Mouse (Mus musculus): Measurements from ENCODE around the gene Ptgds. TPM values are rescaled to one million over a fixed set of nuclear protein-coding genes. Genes with fewer than 3 reads are reported as not detected.

Gene Ptgds
- not detected for total RNA-seq (2023)

GRCm38 (mm10) chr2:25469969-25470368 is at the start of gene Ptgds:
Gene Ptgds (minus strand): TSS chr2:25470046.

DNA sequence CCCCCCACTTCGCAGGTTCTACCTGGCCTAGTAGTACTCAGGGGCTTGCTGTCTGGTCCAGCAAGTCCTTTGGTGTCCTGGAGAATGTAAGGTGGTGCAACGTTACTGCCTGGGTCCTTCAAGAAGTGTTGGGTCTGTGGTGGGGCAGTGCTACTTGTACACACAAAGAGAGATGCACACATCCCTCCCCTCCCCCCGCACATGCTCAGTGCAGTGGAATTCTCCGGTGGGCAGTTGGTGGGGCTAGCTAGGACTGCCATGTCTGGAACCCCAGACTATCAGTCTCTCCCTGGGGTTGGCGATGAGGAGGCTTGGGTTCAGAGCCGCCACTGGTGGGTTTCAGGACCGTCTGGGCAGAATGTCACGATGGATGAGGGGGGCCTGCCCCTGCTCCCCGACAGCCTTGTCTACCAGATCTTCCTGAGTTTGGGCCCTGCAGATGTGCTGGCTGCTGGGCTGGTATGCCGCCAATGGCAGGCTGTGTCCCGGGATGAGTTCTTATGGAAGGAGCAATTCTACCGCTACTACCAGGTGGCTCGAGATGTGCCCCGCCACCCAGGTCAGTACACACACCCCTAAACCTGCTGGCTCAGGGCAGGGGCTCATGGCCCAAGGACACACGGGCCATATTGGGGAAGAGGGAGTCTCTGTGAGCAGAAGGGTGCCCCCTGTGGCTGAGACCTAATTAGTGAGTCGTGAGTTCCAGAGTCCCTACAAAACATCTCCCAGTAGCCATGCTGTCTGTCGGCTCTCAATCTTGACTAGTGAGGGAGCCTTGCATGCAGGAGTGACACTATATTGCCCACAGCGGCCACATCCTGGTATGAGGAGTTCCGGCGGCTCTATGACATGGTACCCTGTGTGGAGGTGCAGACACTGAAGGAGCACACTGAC is 32.0 kb upstream of the Ptgds start, which contains the start of gene C8g:
Gene C8g (minus strand): TSS at position 127 of the 894 bp plus-strand sequence.

GRCm38 (mm10) chr2:25500576-25501405 is 30.9 kb upstream of the Ptgds start, which contains the start of gene Fbxw5:
Gene Fbxw5 (plus strand): TSS chr2:25500750.

DNA sequence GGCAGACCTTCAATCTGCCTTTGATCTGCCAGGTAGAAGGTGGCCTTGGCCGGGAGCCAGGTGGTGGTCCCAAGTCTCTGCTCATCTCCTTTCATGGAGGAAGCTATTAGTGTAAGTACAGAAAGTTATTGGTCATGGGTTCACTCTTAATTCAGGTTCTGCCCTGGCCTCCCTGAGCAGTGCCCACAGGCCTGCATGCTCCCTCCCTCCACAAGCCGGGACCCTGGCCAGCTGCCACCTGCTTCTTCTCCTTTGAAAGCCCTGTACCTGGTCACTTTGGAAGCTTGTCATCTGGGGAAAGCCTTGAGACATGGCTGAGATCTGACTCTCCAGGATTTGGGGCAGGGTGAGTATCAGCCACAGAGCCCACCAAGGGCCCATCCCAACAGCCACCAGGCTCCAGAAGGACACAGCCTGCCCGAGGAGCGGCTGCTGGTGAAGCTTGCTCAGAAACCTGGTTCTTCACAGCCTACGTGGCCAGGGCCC is 23.7 kb upstream of the Ptgds start, which contains the start of gene Lcn12:
Gene Lcn12 (minus strand): TSS at position 436 of the 486 bp plus-strand sequence.

GRCm38 (mm10) chr2:25460551-25461309 is 9.1 kb downstream of the Ptgds start, which contains the start of gene Paxx:
Gene Paxx (minus strand): TSS chr2:25461094.

GRCm38 (mm10) chr2:25456205-25456953 is 13.5 kb downstream of the Ptgds start, which contains the start of gene Clic3:
Gene Clic3 (plus strand): TSS chr2:25456838.

GRCm38 (mm10) chr2:25428442-25429236 is 41.2 kb downstream of the Ptgds start, which contains the start of gene Abca2:
Gene Abca2 (plus strand): TSS chr2:25428703.

GRCm38 (mm10) chr2:25422587-25423410 is 47.0 kb downstream of the Ptgds start, which contains the start of gene Fut7:
Gene Fut7 (plus strand): TSS chr2:25423267.

Other genes starting within 250 kb of the Ptgds start
- gene Tubb4b, start 245.3 kb downstream of the Ptgds start, total RNA-seq (2023): 100 to 1,000 TPM; 117 to 128 TPM
- not detected for gene Slc34a3, start 235.7 kb downstream of the Ptgds start, total RNA-seq (2023)
- not detected for gene Rnf224, start 233.3 kb downstream of the Ptgds start, total RNA-seq (2023)
- not detected for gene Rnf208, start 227.8 kb downstream of the Ptgds start, total RNA-seq (2023)
- gene Cysrt1, start 227.6 kb downstream of the Ptgds start, total RNA-seq (2023): not detected
- gene AL732309.1, start 223.2 kb downstream of the Ptgds start, total RNA-seq (2023): 10 to 100 TPM; 10.7 to 11.9 TPM
- gene Tmem203, start 214.6 kb downstream of the Ptgds start, total RNA-seq (2023): 10 to 100 TPM; 20.1 to 25.4 TPM
- 10 to 100 TPM; 15.5 to 20.0 TPM for gene Tprn, start 207.4 kb downstream of the Ptgds start, total RNA-seq (2023)
- gene Ssna1, start 197.6 kb downstream of the Ptgds start, total RNA-seq (2023): 10 to 100 TPM; 43.7 to 44.2 TPM
- gene Anapc2, start 197.6 kb downstream of the Ptgds start, total RNA-seq (2023): 100 to 1,000 TPM; 114 to 127 TPM
- not detected for gene Tmem210, start 181.9 kb downstream of the Ptgds start, total RNA-seq (2023)
- not detected for gene Lrrc26, start 180.1 kb downstream of the Ptgds start, total RNA-seq (2023)
- not detected for gene Grin1, start 150.9 kb downstream of the Ptgds start, total RNA-seq (2023)
- 10 to 100 TPM; 49.9 to 52.4 TPM for gene Man1b1, start 137.7 kb downstream of the Ptgds start, total RNA-seq (2023)
- gene Dpp7, start 113.7 kb downstream of the Ptgds start, total RNA-seq (2023): 10 to 100 TPM; 36.0 to 36.9 TPM
- gene Uap1l1, start 104.4 kb downstream of the Ptgds start, total RNA-seq (2023): 10 to 100 TPM; 25.0 to 27.0 TPM
- gene Sapcd2, start 97.7 kb downstream of the Ptgds start, total RNA-seq (2023): 1 to 10 TPM in 1 of 2 experiments, under 1 TPM in 1; 0.44 to 1.0 TPM
- gene Entpd2, start 74.2 kb downstream of the Ptgds start, total RNA-seq (2023): not detected
- gene Npdc1, start 70.7 kb downstream of the Ptgds start, total RNA-seq (2023): not detected
- gene Fut7, start 46.8 kb downstream of the Ptgds start, total RNA-seq (2023): not detected
- 10 to 100 TPM; 48.1 to 52.4 TPM for gene Abca2, start 41.3 kb downstream of the Ptgds start, total RNA-seq (2023)
- not detected for gene Clic3, start 13.2 kb downstream of the Ptgds start, total RNA-seq (2023)
- 10 to 100 TPM; 90.9 to 100.0 TPM for gene Paxx, start 9.0 kb downstream of the Ptgds start, total RNA-seq (2023)
- not detected for gene Lcn12, start 23.9 kb upstream of the Ptgds start, total RNA-seq (2023)
- 10 to 100 TPM; 72.0 to 74.1 TPM for gene Fbxw5, start 30.7 kb upstream of the Ptgds start, total RNA-seq (2023)
- under 1 TPM in 1 of 2 experiments, not detected in 1; 0.93 TPM for gene C8g, start 31.7 kb upstream of the Ptgds start, total RNA-seq (2023)
- 10 to 100 TPM; 59.2 to 66.5 TPM for gene Traf2, start 76.9 kb upstream of the Ptgds start, total RNA-seq (2023)
- 100 to 1,000 TPM; 109 to 136 TPM for gene Edf1, start 87.8 kb upstream of the Ptgds start, total RNA-seq (2023)
- 1 to 10 TPM; 1.2 to 3.0 TPM for gene Mamdc4, start 104.8 kb upstream of the Ptgds start, total RNA-seq (2023)
- 10 to 100 TPM; 18.3 to 19.3 TPM for gene Phpt1, start 105.2 kb upstream of the Ptgds start, total RNA-seq (2023)
- gene Ajm1, start 111.7 kb upstream of the Ptgds start, total RNA-seq (2023): under 1 TPM in 1 of 2 experiments, not detected in 1; 0.15 TPM
- 100 to 1,000 TPM; 100 to 112 TPM for gene Rabl6, start 138.5 kb upstream of the Ptgds start, total RNA-seq (2023)
- not detected for gene Ccdc183, start 147.6 kb upstream of the Ptgds start, total RNA-seq (2023)
- gene Tmem141, start 152.0 kb upstream of the Ptgds start, total RNA-seq (2023): 1 to 10 TPM in 1 of 2 experiments, not detected in 1; 1.5 TPM
- 1 to 10 TPM in 1 of 2 experiments, under 1 TPM in 1; 0.68 to 5.9 TPM for gene Fcna, start 158.0 kb upstream of the Ptgds start, total RNA-seq (2023)
- not detected for gene Lcn8, start 183.1 kb upstream of the Ptgds start, total RNA-seq (2023)
- gene Lcn5, start 187.9 kb upstream of the Ptgds start, total RNA-seq (2023): not detected
- gene Lcn6, start 206.7 kb upstream of the Ptgds start, total RNA-seq (2023): not detected
- gene Lcn10, start 212.7 kb upstream of the Ptgds start, total RNA-seq (2023): not detected
- not detected for gene Obp2a, start 230.0 kb upstream of the Ptgds start, total RNA-seq (2023)
- gene Bmyc, start 236.7 kb upstream of the Ptgds start, total RNA-seq (2023): 10 to 100 TPM; 24.7 to 28.4 TPM